Mouse (Mus musculus) myocyte (in vitro differentiated cells): ENCODE measurements at regions not wholly inside any gene's neighbourhood (a gene's known extent, or its start where the extent isn't known, plus 50 kb on each side); places are given as distances from the start of the nearest gene placed in this dataset.

ENCODE experiments used
- CEBPB ChIP-seq: IDR thresholded peaks from 2 replicates; pipeline ENCODE4 v1.6.1; 2011; ENCODE audit warnings: mild to moderate bottlenecking, moderate library complexity; ENCODE audit not compliant: poor library complexity, insufficient read depth, severe bottlenecking
- MAX ChIP-seq: IDR thresholded peaks from one replicate; pipeline ENCODE4 v1.6.1; 2011; ENCODE audit warnings: low read depth, mild to moderate bottlenecking, control low read depth
- MYOD1 ChIP-seq, 3 experiments: IDR thresholded peaks; one replicate each; pipeline ENCODE4 v1.6.1; 2011; ENCODE audit warnings: control low read depth in 2 of 3, low read depth in 2 of 3, mild to moderate bottlenecking in 2 of 3, moderate library complexity in 1 of 3; ENCODE audit not compliant: insufficient read length in 2 of 3, control insufficient read depth in 1 of 3
- POLR2A ChIP-seq: IDR thresholded peaks from one replicate; pipeline ENCODE4 v1.6.1; 2011; ENCODE audit warnings: low read depth, mild to moderate bottlenecking, control low read depth, moderate library complexity; ENCODE audit not compliant: insufficient read length
- POLR2AphosphoS2 ChIP-seq: IDR thresholded peaks from one replicate; pipeline ENCODE4 v1.6.1; 2011; ENCODE audit warnings: low read depth, control low read depth; ENCODE audit not compliant: insufficient read length
- TCF12 ChIP-seq: IDR thresholded peaks from one replicate; pipeline ENCODE4 v1.6.1; 2011; ENCODE audit warnings: mild to moderate bottlenecking, control low read depth; ENCODE audit not compliant: poor library complexity, insufficient read depth, severe bottlenecking
- TCF3 ChIP-seq: IDR thresholded peaks from one replicate; pipeline ENCODE4 v1.6.1; 2011; ENCODE audit warnings: low read depth, control low read depth; ENCODE audit not compliant: insufficient read length
- USF1 ChIP-seq: IDR thresholded peaks from one replicate; pipeline ENCODE4 v1.6.1; 2011; ENCODE audit warnings: low read depth, mild to moderate bottlenecking, control low read depth, moderate library complexity

DNA sequence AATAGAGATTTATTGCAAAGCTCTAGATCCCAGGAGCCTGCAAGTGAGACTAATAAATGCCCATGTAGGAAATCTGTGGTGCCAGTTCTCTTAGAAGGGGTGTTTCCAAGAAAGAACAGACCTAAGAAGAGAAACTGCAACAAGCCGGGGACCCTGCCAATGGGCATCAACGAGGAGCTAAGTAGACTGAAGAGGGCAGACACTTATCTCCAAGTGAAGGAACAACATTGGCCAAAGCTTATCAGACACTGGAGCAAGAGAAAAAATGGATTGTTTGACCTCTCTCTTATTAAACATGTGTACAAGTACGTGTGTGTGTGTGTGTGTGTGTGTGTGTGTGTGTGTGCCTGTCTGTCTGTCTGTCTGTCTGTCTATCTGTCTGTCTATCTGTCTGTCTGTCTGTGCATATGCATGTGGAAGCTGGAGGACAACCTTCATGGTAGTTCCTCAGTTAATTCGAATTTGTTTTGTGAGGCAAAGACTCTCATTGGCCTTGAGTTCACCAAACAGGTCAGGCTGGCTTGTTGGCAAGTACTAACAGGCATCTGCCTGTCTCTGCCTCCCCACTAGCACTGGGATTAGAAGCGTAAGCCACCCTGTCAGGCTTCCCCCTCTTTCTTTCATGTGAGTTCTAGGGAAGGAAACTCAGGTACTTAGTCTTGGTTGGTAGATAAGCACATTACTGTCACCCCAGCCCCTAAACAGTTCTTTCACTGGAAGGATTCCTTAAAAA is 113.4 kb upstream of the Dpt start:
- TF ChIP-seq MYOD1 (IDR thresholded peaks at IDR 0.05; ENCODE audit: control insufficient read depth in 1 of 3, insufficient read length in 2 of 3, low read depth in 2 of 3), result no peak
- TF ChIP-seq POLR2A, result no peak
- TF ChIP-seq POLR2AphosphoS2, result no peak
- TF ChIP-seq TCF3, result no peak
- no peak for TF ChIP-seq MAX
- no peak for TF ChIP-seq TCF12
- no peak for TF ChIP-seq CEBPB
- TF ChIP-seq USF1, result no peak
